Mouse (Mus musculus) intestine, embryonic 14.5 days (tissue): ENCODE results near the gene Inpp5a. TPM values are rescaled to one million over a fixed set of nuclear protein-coding genes. Genes with fewer than 3 reads are reported as not detected.

Experiments used
- ATAC-seq: fragments of 200-750 bp; cut with Nextera tagmentation; replicated peaks from 2 replicates; pipeline ENCODE4 v1.8.0; 2017; ENCODE audit warnings: low read depth, moderate number of reproducible peaks, moderate TSS enrichment, moderate library complexity; ENCODE audit not compliant: low FRiP score, low TSS enrichment
- DNase-seq: peaks from one replicate; pipeline ENCODE4 v3.0.0-alpha.2; 2018; ENCODE audit warnings: low spot score
- H3K27ac ChIP-seq: fragments of 300-500 bp; sonication (generic); 2 replicates; pipeline ENCODE4 v1.5.1; 2014; ENCODE audit warnings: low read depth, mild to moderate bottlenecking, control low read depth
- H3K27me3 ChIP-seq: fragments of 300-500 bp; sonication (generic); replicated peaks from 2 replicates; pipeline ENCODE4 v1.6.1; 2014; ENCODE audit warnings: low read length, control low read depth; ENCODE audit not compliant: control insufficient read depth, insufficient read depth
- H3K36me3 ChIP-seq: fragments of 300-500 bp; sonication (generic); 2 replicates; pipeline ENCODE4 v1.6.1; 2014; ENCODE audit warnings: low read length, control low read depth; ENCODE audit not compliant: control insufficient read depth, insufficient read depth
- H3K4me1 ChIP-seq: fragments of 300-500 bp; sonication (generic); replicated peaks from 2 replicates; pipeline ENCODE4 v1.6.1; 2014; ENCODE audit warnings: low read length, control low read depth, mixed read lengths; ENCODE audit not compliant: control insufficient read depth, insufficient read depth
- H3K4me2 ChIP-seq: fragments of 300-500 bp; sonication (generic); 2 replicates; pipeline ENCODE4 v1.6.1; 2014; ENCODE audit warnings: low read length
- H3K4me3 ChIP-seq: fragments of 300-500 bp; sonication (generic); 2 replicates; pipeline ENCODE4 v1.5.1; 2014; ENCODE audit warnings: low read depth, low read length, control low read depth, mixed read lengths
- H3K9ac ChIP-seq: fragments of 300-500 bp; sonication (generic); 2 replicates; pipeline ENCODE4 v1.6.1; 2014; ENCODE audit warnings: mild to moderate bottlenecking, low read length
- H3K9me3 ChIP-seq: fragments of 300-500 bp; sonication (generic); 2 replicates; pipeline ENCODE4 v1.6.1; 2016; ENCODE audit warnings: low read length, control low read depth; ENCODE audit not compliant: control insufficient read depth
- WGBS: fragments of 180-500 bp; shearing (Covaris S2); extraction: QIAGEN DNeasy Blood & Tissue Kit; methylation state at CpG from one replicate; pipeline ENCODE4 v1.1.7; 2014; 5-methylcytosine and 5-hydroxymethylcytosine counted together
- polyA plus RNA-seq: library from polyadenylated mRNA; unstranded; fragments of >200 nt; fragmentation: Nextera tagmentation; extraction: Ambion mirVana; gene quantifications from 2 replicates; pipeline ENCODE4 v1.2.1, GENCODE M21; 2014

Inpp5a gene
- polyA plus RNA-seq, 1 experiment from 2014 or later = 49.8 TPM

GRCm38 (mm10) chr7:139556331-139556730 is 167.4 kb downstream of the Inpp5a start:
- no peaks in the 10 kb centered on the region for H3K9me3 ChIP-seq
- WGBS = 75% methylated on average over 5 of the region's 5 CpGs
- 0 out of 2 replicates have a peak, but pooled peaks cover 17% of the 10 kb centered on the region for H3K36me3 ChIP-seq
- no peaks in the 10 kb centered on the region for H3K4me1 ChIP-seq
- H3K4me2 ChIP-seq = no peak overlapping the region
- no peak overlapping the region for H3K4me3 ChIP-seq
- no peaks in the 10 kb centered on the region for H3K27me3 ChIP-seq
- no peak for DNase-seq
- ATAC-seq = no peak
- no peak overlapping the region for H3K9ac ChIP-seq
- H3K27ac ChIP-seq = no peak overlapping the region

- no peak for DNase-seq
- no peak for ATAC-seq
- Histone ChIP-seq H3K4me1 (no peaks in the 10 kb centered on the region), H3K9me3 (no peaks in the 10 kb centered on the region), H3K4me2 (no peak overlapping the region), H3K27ac (no peak overlapping the region), H3K36me3 (peaks cover 20% of the 10 kb centered on the region), H3K9ac (no peak overlapping the region), H3K4me3 (no peak overlapping the region), H3K27me3 (no peaks in the 10 kb centered on the region)
- 50% methylated on average over 10 of the region's 10 CpGs for WGBS
These were observed 168.0 kb downstream of the Inpp5a start for GRCm38 (mm10) chr7:139556746-139557526.

DNA sequence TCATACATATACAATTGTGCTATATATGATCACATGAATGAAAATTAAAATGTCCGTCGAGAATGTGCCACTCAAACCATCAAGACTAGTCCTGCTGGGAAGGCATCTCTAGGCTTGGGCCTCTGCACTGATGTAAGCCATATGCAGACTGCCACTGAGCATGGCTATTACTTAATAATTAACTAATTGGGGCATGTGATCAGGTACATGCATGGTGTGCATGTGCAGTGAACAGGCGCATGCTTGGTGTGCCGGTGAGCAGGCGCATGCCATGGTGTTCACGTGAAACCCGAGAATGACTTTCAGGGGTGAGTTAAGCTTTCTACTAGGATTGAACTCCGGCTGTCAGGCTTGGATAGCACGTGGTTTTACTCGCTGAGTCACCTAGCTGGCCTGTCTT is 170.8 kb downstream of the Inpp5a start:
- no peak overlapping the region for H3K4me2 ChIP-seq
- H3K36me3 ChIP-seq = peaks cover 27% of the 10 kb centered on the region
- DNase-seq (no peak), ATAC-seq (no peak)
- no peaks in the 10 kb centered on the region for H3K27me3 ChIP-seq
- no peak overlapping the region for H3K9ac ChIP-seq
- no peaks in the 10 kb centered on the region for H3K9me3 ChIP-seq
- H3K4me3 ChIP-seq = no peak overlapping the region
- WGBS = 91% methylated on average over 10 of the region's 10 CpGs
- no peaks in the 10 kb centered on the region for H3K4me1 ChIP-seq
- H3K27ac ChIP-seq = no peak overlapping the region

- 79% methylated on average over 4 of the region's 4 CpGs for WGBS
These were observed 174.5 kb downstream of the Inpp5a start for GRCm38 (mm10) chr7:139563425-139563824.

GRCm38 (mm10) chr7:139564161-139564560 is 175.3 kb downstream of the Inpp5a start:
- no peak overlapping the region for H3K4me2 ChIP-seq
- no peaks in the 10 kb centered on the region for H3K9me3 ChIP-seq

More at GRCm38 (mm10) chr7:139563425-139563824, 174.5 kb downstream of the Inpp5a start:
- H3K36me3 ChIP-seq = peaks cover 47% of the 10 kb centered on the region
- H3K9me3 ChIP-seq = no peaks in the 10 kb centered on the region
- no peaks in the 10 kb centered on the region for H3K27me3 ChIP-seq
- no peak overlapping the region for H3K4me3 ChIP-seq
- no peak overlapping the region for H3K27ac ChIP-seq
- H3K4me2 ChIP-seq = no peak overlapping the region
- DNase-seq (no peak), ATAC-seq (no peak)
- H3K4me1 ChIP-seq = no peaks in the 10 kb centered on the region
- no peak overlapping the region for H3K9ac ChIP-seq

GRCm38 (mm10) chr7:139565998-139566397 is 177.1 kb downstream of the Inpp5a start:
- Histone ChIP-seq H3K4me1 (no peaks in the 10 kb centered on the region), H3K27ac (no peak overlapping the region), H3K4me2 (no peak overlapping the region), H3K4me3 (no peak overlapping the region), H3K27me3 (no peaks in the 10 kb centered on the region), H3K9me3 (no peaks in the 10 kb centered on the region), H3K36me3 (peaks cover 32% of the 10 kb centered on the region), H3K9ac (no peak overlapping the region)
- no peak for DNase-seq
- no peak for ATAC-seq
- WGBS = 74% methylated on average over 6 of the region's 6 CpGs

More at GRCm38 (mm10) chr7:139564161-139564560, 175.3 kb downstream of the Inpp5a start:
- Histone ChIP-seq H3K27ac (no peak overlapping the region), H3K9ac (no peak overlapping the region), H3K4me1 (no peaks in the 10 kb centered on the region), H3K27me3 (no peaks in the 10 kb centered on the region), H3K36me3 (peaks cover 41% of the 10 kb centered on the region), H3K4me3 (no peak overlapping the region)
- DNase-seq (no peak), ATAC-seq (no peak)
- 90% methylated on average over 2 of the region's 2 CpGs for WGBS

DNA sequence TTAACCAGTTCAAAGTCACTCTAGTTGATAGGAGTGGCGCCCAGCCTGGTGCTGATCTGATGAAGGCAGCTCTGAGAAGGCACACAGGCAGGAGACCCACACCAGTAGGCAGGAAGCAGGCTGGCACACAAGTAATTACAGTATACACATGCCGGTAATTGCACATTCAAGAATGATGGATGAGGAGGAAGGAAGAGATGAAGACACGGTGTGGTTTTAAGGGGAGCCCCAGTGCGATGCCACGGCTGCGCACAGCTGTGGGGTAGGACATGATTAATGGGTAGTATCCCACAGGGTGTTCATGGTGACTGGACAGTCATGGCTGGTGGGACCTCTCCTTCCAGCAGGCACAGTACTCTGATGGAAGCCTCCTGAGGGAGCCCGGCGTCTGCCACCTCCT is 177.6 kb downstream of the Inpp5a start:
- DNase-seq = no peak
- WGBS = 68% methylated on average over 8 of the region's 8 CpGs
- no peak for ATAC-seq
- H3K9ac ChIP-seq = no peak overlapping the region
- H3K9me3 ChIP-seq = no peaks in the 10 kb centered on the region
- peaks cover 35% of the 10 kb centered on the region for H3K36me3 ChIP-seq
- H3K27me3 ChIP-seq = no peaks in the 10 kb centered on the region
- no peak overlapping the region for H3K4me3 ChIP-seq
- no peaks in the 10 kb centered on the region for H3K4me1 ChIP-seq
- no peak overlapping the region for H3K4me2 ChIP-seq
- no peak overlapping the region for H3K27ac ChIP-seq

DNA sequence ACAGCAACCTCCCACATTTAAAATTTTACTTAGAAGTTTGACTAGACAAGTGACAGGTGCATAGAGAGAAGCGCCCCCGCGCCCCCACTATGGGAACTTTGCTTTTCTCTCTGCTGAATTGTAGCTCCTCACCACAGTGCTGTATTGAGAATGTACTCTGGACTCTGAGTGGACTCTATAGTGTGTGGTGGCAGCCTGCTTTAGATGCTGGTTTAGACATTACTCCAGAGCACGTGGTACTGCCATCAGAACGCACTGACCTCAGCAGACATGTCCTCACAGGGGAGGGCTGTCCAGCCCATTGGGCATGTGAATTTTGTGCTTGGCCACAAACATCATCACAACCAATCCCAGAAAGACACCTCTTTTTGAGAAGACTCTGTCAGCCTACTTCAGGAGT is 181.9 kb downstream of the Inpp5a start:
- Histone ChIP-seq H3K9me3 (no peaks in the 10 kb centered on the region), H3K4me2 (no peak overlapping the region), H3K9ac (no peak overlapping the region), H3K36me3 (peaks cover 29% of the 10 kb centered on the region), H3K4me1 (no peaks in the 10 kb centered on the region), H3K27me3 (no peaks in the 10 kb centered on the region), H3K4me3 (no peak overlapping the region), H3K27ac (no peak overlapping the region)
- DNase-seq = no peak
- no peak for ATAC-seq
- WGBS = 92% methylated on average over 5 of the region's 5 CpGs

GRCm38 (mm10) chr7:139572665-139573064 is 183.8 kb downstream of the Inpp5a start:
- Histone ChIP-seq H3K27me3 (no peaks in the 10 kb centered on the region), H3K4me2 (no peak overlapping the region), H3K4me1 (no peaks in the 10 kb centered on the region), H3K36me3 (peaks cover 26% of the 10 kb centered on the region), H3K27ac (no peak overlapping the region), H3K4me3 (no peak overlapping the region), H3K9ac (no peak overlapping the region), H3K9me3 (no peaks in the 10 kb centered on the region)
- ATAC-seq = no peak
- no peak for DNase-seq
- 63% methylated on average over 3 of the region's 3 CpGs for WGBS
